Mouse (Mus musculus): ENCODE results near the gene Slc7a4. TPM values are rescaled to one million over a fixed set of nuclear protein-coding genes. Genes with fewer than 3 reads are reported as not detected.
"Not testable (repeated sequence)": the region's sequence is repeated elsewhere in the genome, so short reads cannot be mapped to it uniquely, and the experiment has no call there.

Gene Slc7a4
- 2.2 and 2.7 TPM in 2 replicates for polyA plus RNA-seq (2016; fragmentation: Nextera tagmentation; extraction: Ambion mirVana)

DNA sequence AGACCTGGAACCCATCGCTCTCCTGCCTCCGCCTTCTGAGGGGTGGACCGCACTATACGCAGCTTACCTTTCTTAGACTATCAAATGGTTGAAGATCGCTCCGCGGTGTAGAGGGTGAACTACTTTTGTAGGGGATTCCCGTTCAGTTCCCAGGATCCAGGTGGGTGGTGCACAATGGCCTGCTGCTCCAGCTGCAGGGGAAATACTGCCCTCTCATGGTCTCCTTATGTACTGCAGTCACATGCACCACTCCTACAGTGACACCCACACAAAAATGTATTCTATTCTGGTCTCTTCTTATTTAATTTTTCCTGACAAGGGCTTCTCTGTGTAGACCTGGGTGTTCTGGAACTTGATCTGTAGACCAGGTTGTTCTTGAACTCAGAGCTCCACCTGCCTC, at the start of gene Slc7a4:
Gene Slc7a4 (minus strand): TSS at position 151 of the 400 bp plus-strand sequence.
- H3K9me3 ChIP-seq = no peaks in the 10 kb centered on the region
- 12% methylated on average over 8 of the region's 8 CpGs for WGBS

DNA sequence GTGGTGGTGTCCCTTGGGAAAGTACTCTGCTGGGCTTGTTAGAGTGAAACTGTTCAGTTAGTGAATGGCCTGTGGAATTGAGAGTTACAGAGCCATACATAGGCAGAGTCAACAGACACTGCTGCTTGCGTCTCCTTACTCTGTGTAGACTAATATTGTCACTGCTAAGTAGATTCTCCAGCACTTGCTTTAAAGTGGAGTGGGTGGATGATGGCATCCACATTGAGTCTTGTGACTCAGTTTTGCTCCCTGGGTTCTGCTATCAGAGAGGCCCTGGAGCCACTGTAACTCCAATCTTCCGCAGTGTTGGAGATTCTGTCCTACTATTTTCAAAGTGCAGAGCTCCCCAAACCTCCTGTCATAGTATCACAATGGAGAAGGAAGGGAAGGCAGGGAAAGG, 49.6 kb upstream of the Slc7a4 start:
- H3K27me3 ChIP-seq (ENCODE audit: poor library complexity, severe bottlenecking) = no peaks in the 10 kb centered on the region
- H3K4me1 ChIP-seq = no peaks in the 10 kb centered on the region
- 95% methylated on average over 2 of the region's 2 CpGs for WGBS
- peaks cover 99% of the 10 kb centered on the region for H3K36me3 ChIP-seq (replicated peaks)
- no peaks in the 10 kb centered on the region for H3K9me3 ChIP-seq
- H3K4me3 ChIP-seq = no peak overlapping the region
- no peak for DNase-seq (ENCODE audit: extremely low spot score, low spot score)
- H3K27ac ChIP-seq = no peak overlapping the region

More for the DNA sequence above, at the start of gene Slc7a4:
- peaks cover 8% of the 10 kb centered on the region for H3K27me3 ChIP-seq (ENCODE audit: poor library complexity, severe bottlenecking)
- no peak within 1 kb of the TSS for H3K4me3 ChIP-seq
- DNase-seq (ENCODE audit: extremely low spot score, low spot score) = peak; percentile 45
- H3K27ac ChIP-seq = no peak within 1 kb of the TSS
- H3K36me3 ChIP-seq (replicated peaks) = no peaks in the 10 kb centered on the region
- no peaks in the 10 kb centered on the region for H3K4me1 ChIP-seq

DNA sequence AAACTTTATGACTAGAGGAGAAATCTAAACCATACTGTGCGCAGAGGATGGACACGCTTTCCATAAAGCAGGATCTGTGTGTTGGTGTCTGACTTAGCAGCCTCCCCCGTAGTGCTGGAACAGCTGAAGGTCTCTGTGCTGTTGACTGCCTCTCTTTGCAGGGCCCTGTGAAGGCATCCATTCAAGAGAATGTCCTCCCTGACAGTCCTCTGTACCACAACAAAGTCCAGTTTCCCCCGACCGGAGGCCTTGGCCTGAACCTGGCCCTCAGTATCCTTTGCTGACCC, 43.2 kb upstream of the Slc7a4 start:
- Histone ChIP-seq H3K36me3 (replicated peaks) (peaks cover 100% of the 10 kb centered on the region), H3K27me3 (ENCODE audit: poor library complexity, severe bottlenecking) (no peaks in the 10 kb centered on the region), H3K4me1 (no peaks in the 10 kb centered on the region), H3K27ac (no peak overlapping the region), H3K4me3 (no peak overlapping the region), H3K9me3 (no peaks in the 10 kb centered on the region)
- 95% methylated on average over 5 of the region's 5 CpGs for whole genome bisulfite sequencing
- DNase-seq (ENCODE audit: extremely low spot score, low spot score) = no peak

DNA sequence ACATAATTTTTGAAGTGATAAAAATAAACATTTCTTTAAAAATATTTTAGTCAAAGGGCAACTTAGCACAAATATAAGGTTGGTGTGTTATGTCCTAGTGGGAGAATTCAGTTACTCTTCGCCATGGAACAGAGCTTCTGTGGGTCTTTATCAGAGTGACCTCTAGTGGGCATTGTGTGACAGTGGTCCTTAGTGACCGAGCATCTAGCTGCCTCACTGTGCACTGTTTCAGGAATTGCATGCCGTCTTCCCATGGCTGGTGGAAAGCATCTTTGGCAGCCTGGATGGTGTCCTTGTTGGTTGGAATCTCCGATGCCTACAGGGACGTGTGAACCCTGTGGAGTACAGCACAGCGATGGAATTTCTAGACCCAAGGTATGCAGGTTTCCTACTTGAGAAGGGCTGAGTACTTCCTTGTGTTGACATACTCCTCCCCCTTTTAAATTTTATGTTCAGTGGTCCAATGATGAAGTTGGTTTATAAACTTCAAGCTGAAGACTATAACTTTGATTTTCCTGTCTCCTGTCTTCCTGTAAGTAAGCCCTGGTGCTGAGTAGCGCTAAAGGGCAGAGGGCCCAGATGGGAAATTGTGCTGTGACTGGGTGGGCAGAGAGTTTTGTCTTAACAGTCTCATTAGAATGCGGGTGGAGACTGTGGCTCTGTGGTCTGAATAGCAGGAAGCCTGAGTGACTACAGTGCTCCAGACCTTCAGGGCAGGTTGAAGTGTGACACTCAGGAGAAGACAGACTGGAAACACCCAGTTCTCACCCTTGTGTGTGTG, 42.7 kb upstream of the Slc7a4 start:
- Histone ChIP-seq H3K4me3 (no peak overlapping the region), H3K36me3 (replicated peaks) (peaks cover 97% of the 10 kb centered on the region)
- 77% methylated on average over 8 of the region's 8 CpGs for WGBS

DNA sequence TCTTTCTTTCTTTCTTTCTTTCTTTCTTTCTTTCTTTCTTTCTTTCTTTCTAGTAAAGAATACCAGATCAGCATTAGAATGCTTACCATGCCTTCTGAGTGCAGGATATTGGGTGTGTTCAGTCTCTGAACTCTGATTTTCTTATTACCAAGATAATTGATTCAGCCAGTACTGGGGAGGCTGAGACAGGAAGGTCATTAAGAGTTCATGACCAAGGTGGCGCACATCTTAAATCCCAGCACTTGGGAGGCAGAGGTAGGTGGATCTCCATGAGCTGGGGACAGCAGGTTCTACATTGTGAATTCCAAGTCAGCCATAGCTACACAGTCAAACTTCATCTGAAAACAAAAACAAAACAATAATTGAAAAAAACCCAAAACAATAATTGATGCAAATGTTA, 38.9 kb upstream of the Slc7a4 start:
- no peaks in the 10 kb centered on the region for H3K27me3 ChIP-seq (ENCODE audit: poor library complexity, severe bottlenecking)
- H3K9me3 ChIP-seq = no peaks in the 10 kb centered on the region
- no peak overlapping the region for H3K27ac ChIP-seq
- DNase-seq (ENCODE audit: extremely low spot score, low spot score) = no peak
- no peak overlapping the region for H3K4me3 ChIP-seq
- 96% methylated on average over 1 of the region's 1 CpGs for WGBS
- H3K36me3 ChIP-seq (replicated peaks) = peaks cover 60% of the 10 kb centered on the region
- H3K4me1 ChIP-seq = peaks cover 17% of the 10 kb centered on the region

More for the DNA sequence above, 42.7 kb upstream of the Slc7a4 start:
- H3K27ac ChIP-seq = no peak overlapping the region
- no peak for DNase-seq (ENCODE audit: extremely low spot score, low spot score)
- H3K27me3 ChIP-seq (ENCODE audit: poor library complexity, severe bottlenecking) = no peaks in the 10 kb centered on the region
- H3K9me3 ChIP-seq = no peaks in the 10 kb centered on the region
- peaks cover 3% of the 10 kb centered on the region for H3K4me1 ChIP-seq

DNA sequence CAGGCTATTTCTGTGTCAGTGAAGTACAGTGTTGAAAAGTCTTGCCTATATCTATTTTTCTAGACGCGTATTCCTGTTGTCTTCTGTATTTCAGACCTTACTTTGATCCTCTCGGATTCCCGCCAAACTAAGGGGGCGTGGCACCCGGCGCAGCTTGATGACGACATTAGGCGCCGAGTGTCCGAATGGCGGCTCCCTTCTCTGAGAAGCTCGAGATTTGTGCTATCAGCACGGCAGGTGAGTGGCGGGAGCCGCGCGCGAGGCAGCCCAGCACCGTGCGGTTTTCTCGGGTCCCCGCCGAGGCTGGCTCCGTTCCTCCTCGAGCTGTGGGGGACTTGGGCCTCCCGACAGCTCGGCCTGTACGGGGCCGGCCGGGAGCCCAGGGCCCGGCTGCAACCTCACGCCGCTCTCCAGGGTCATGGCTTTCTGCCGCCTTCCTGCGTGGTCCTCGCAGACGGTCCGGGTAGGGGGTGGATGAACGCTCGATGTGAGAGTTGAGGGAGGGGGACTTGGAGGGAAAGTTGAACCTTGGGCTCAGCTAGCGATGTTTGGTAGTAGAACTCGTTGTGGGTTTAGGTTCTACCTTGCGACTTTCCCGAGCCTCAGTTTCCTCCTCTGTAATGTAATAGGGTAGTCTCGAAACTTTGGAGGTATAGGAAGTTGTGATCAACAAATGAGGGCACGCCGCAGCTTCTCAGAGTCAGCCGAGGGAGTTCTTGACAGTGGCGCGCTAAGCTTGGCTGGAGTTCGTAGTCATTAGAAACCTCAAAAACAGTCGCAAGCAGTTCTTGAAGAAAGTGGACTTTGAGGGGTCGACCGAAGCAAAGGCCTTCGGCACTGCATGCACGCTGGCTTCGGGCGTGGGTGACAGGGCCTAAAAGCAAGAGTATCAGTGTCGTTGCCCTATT, 36.4 kb upstream of the Slc7a4 start, which contains the start of gene Smpd4:
Gene Smpd4 (plus strand): TSS at position 157 of the 908 bp plus-strand sequence.
- H3K27ac ChIP-seq = peak within 1 kb of the TSS; percentile 91
- 3% methylated on average over 60 of the region's 60 CpGs for WGBS
- DNase-seq (ENCODE audit: extremely low spot score, low spot score) = peak; percentile 95

DNA sequence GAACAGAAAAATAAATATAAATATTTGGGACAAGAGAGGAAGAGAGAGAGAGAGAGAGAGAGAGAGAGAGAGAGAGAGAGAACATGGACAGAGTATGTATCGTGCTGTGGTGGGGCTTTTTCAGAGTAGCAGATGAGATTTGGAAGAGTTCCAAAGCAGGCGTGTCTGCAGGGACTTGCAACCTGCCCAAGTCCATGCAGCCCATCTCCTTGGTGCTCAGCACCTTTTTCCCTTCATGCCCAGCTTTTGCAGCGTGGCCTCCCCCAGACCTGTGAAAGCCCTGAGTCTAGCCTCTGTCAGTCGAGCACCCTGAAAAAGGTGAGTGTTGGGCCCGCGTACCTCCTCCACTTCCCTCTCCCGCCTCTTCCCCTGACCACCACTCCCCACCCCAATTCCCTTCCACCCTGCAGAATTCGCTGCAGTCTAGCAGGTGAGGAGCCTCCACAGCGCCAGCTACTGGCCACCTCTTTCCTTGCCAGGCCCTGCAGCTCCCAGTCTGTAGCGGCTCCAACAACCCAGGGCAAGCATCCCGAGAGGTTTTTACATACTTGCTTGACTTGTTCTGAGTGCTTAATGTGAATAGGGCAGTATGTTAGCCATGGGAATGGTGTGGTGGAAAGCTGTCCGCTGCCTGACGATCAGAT, 35.0 kb upstream of the Slc7a4 start:
- 0 out of 2 replicates have a peak, but pooled peaks cover 2% of the 10 kb centered on the region for H3K9me3 ChIP-seq
- H3K27ac ChIP-seq = no peak overlapping the region
- H3K4me1 ChIP-seq = peaks cover 17% of the 10 kb centered on the region
- 20% methylated on average over 13 of the region's 13 CpGs for WGBS
- H3K27me3 ChIP-seq (ENCODE audit: poor library complexity, severe bottlenecking) = no peaks in the 10 kb centered on the region
- DNase-seq (ENCODE audit: extremely low spot score, low spot score) = peak; percentile 65
- peaks cover 21% of the 10 kb centered on the region for H3K36me3 ChIP-seq (replicated peaks)
- H3K4me3 ChIP-seq = peak overlapping the region; percentile 18; the same call in 1 of the 2 replicates

More for the DNA sequence above, 36.4 kb upstream of the Slc7a4 start, which contains the start of gene Smpd4:
- no peaks in the 10 kb centered on the region for H3K27me3 ChIP-seq (ENCODE audit: poor library complexity, severe bottlenecking)
- 0 out of 2 replicates have a peak, but pooled peaks cover 2% of the 10 kb centered on the region for H3K9me3 ChIP-seq
- peaks cover 35% of the 10 kb centered on the region for H3K36me3 ChIP-seq (replicated peaks)
- peaks cover 17% of the 10 kb centered on the region for H3K4me1 ChIP-seq
- H3K4me3 ChIP-seq = peak within 1 kb of the TSS; percentile 77

DNA sequence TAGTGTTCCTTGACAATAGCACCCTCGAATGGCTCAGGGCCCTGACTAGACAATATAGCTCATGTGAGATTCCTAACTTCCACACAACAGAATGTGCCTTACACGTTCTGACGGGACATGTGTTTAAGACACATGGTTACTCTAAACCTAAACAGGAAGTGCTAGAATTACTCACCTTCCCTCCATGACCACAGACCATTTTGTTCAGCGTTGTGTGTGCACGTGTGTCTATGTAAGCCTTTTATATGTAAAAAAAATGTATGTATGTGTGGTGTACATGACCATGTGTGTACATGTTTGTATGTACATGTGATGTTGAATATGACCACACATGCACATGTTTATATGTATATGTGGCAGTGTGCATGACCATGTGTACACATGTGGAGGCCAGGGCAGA, 33.2 kb upstream of the Slc7a4 start:
- WGBS = 94% methylated on average over 5 of the region's 5 CpGs
- H3K4me3 ChIP-seq = no peak overlapping the region
- DNase-seq (ENCODE audit: extremely low spot score, low spot score) = no peak
- no peaks in the 10 kb centered on the region for H3K27me3 ChIP-seq (ENCODE audit: poor library complexity, severe bottlenecking)
- 0 out of 2 replicates have a peak, but pooled peaks cover 2% of the 10 kb centered on the region for H3K9me3 ChIP-seq
- H3K36me3 ChIP-seq (replicated peaks) = peaks cover 3% of the 10 kb centered on the region
- no peak overlapping the region for H3K27ac ChIP-seq
- peaks cover 17% of the 10 kb centered on the region for H3K4me1 ChIP-seq

DNA sequence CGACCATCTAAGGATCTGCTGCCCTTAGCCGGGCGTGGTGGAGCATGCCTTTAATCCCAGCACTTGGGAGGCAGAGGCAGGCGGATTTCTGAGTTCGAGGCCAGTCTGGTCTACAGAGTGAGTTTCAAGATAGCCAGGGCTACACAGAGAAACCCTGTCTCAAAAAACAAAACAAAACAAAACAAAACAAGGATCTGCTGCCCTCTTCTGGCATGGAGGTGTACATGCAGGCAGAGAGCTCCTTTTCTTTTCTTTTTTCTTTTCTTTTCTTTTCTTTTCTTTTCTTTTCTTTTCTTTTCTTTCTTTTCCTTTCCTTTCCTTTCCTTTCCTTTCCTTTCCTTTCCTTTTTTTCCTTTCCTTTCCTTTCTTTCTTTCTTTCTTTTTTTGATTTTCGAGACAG, 31.7 kb upstream of the Slc7a4 start:
- not testable (repeated sequence) for DNase-seq (ENCODE audit: extremely low spot score, low spot score)
- 94% methylated on average over 6 of the region's 6 CpGs for WGBS

DNA sequence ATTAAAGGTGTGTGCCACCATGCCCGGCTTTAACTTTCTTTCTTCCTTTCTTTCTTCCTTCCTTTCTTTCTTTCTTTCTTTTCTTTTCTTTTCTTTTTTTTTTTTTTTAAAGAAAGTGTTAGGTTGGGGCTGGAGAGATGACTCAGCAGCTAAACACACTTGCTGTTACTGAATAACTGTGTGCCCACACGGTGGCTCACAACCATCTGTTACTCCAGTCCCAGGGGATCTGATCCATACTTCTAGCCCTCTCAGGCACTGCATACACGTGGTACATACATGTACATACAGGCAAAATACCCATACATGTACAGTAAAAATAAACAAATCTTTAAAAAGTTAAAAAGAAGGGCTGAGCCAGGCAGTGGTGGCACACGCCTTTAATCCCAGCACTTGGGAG, 28.4 kb upstream of the Slc7a4 start:
- Histone ChIP-seq H3K9me3 (peaks cover 6% of the 10 kb centered on the region; the same call in 1 of the 2 replicates), H3K27ac (no peak overlapping the region), H3K36me3 (replicated peaks) (no peaks in the 10 kb centered on the region), H3K27me3 (ENCODE audit: poor library complexity, severe bottlenecking) (no peaks in the 10 kb centered on the region), H3K4me1 (no peaks in the 10 kb centered on the region), H3K4me3 (no peak overlapping the region)
- WGBS = 79% methylated on average over 4 of the region's 4 CpGs
- DNase-seq (ENCODE audit: extremely low spot score, low spot score) = no peak

More for the DNA sequence above, 31.7 kb upstream of the Slc7a4 start:
- not testable (repeated sequence) for H3K27me3 ChIP-seq (ENCODE audit: poor library complexity, severe bottlenecking); H3K36me3 ChIP-seq (replicated peaks); H3K27ac ChIP-seq; H3K4me3 ChIP-seq; H3K4me1 ChIP-seq; H3K9me3 ChIP-seq

DNA sequence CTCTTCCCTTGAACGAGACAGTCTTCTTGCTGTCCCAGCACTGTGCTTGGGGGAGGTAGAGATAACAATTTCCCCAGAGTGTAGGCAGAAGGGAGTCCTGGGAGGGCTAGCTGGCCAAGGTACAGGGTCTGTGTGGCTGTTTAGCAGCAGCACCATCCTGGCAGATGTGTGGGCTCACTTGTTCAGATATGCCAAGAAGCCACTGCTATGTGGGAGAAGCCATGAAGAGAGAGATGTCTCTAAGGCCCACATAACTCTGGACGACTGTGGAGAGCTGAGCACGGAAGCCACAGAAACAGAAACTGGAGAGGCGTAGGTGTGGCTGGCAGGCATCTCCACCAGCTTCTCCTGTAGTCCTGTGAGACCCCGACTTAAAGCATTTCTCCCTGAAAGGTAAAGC, 22.7 kb upstream of the Slc7a4 start:
- WGBS = 81% methylated on average over 5 of the region's 5 CpGs
- Histone ChIP-seq H3K4me3 (no peak overlapping the region), H3K27me3 (ENCODE audit: poor library complexity, severe bottlenecking) (no peaks in the 10 kb centered on the region), H3K4me1 (no peaks in the 10 kb centered on the region), H3K36me3 (replicated peaks) (no peaks in the 10 kb centered on the region), H3K27ac (no peak overlapping the region), H3K9me3 (peaks cover 4% of the 10 kb centered on the region; the same call in 1 of the 2 replicates)
- DNase-seq (ENCODE audit: extremely low spot score, low spot score) = no peak

DNA sequence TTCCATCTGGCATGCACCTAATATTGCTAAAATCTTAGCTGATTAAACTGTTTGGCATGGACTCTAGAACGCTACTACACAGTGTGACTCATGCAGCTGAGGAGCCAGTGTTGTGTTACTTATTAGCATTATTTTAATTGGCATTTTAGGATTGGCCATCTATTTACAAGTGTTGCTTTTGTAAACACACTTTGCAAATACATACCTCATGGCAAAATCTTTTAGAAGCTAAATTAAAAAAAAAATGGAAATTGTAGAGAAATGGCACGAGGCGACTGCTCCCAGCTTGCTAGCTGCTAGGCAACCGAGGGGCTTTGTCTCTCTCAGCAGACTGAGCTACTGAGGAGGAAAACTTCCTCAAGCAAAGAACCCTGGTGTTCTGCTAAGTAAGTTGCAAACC, 21.9 kb upstream of the Slc7a4 start:
- Histone ChIP-seq H3K4me1 (no peaks in the 10 kb centered on the region), H3K4me3 (no peak overlapping the region), H3K9me3 (peaks cover 4% of the 10 kb centered on the region; the same call in 1 of the 2 replicates), H3K27me3 (ENCODE audit: poor library complexity, severe bottlenecking) (no peaks in the 10 kb centered on the region), H3K27ac (no peak overlapping the region), H3K36me3 (replicated peaks) (no peaks in the 10 kb centered on the region)
- DNase-seq (ENCODE audit: extremely low spot score, low spot score) = no peak
- 68% methylated on average over 4 of the region's 4 CpGs for WGBS
